Mouse (Mus musculus) gastrocnemius, postnatal 14 days (tissue): ENCODE measurements around the gene Gm21411. TPM values are rescaled to one million over a fixed set of nuclear protein-coding genes. Genes with fewer than 3 reads are reported as not detected.
"Not testable (repeated sequence)": the region's sequence is repeated elsewhere in the genome, so short reads cannot be mapped to it uniquely, and the experiment has no call there.

Experiments
- DNase-seq: peaks from one replicate; pipeline ENCODE4 v3.0.0; 2021; ENCODE audit warnings: mixed read lengths
- intact Hi-C: fragments of 180-260 bp; cut with DNase I; formaldehyde crosslinking; loops from one replicate; pipeline ENCODE4 v1.15.1; 2025; ENCODE audit warnings: low total_unique reads
- long read RNA-seq, 2 experiments: library from polyadenylated mRNA; stranded (forward); transcript quantifications; one replicate each; pipeline ENCODE4 v2.0.0; 2021
- total RNA-seq, 2 experiments: library from RNA; stranded (reverse); gene quantifications; 2 replicates each; pipeline ENCODE4 v1.2.3; 2021

Gene Gm21411
- total RNA-seq: not detected
- long read RNA-seq, experiment 1: 0 reads
- long read RNA-seq, experiment 2: 0 reads

DNA sequence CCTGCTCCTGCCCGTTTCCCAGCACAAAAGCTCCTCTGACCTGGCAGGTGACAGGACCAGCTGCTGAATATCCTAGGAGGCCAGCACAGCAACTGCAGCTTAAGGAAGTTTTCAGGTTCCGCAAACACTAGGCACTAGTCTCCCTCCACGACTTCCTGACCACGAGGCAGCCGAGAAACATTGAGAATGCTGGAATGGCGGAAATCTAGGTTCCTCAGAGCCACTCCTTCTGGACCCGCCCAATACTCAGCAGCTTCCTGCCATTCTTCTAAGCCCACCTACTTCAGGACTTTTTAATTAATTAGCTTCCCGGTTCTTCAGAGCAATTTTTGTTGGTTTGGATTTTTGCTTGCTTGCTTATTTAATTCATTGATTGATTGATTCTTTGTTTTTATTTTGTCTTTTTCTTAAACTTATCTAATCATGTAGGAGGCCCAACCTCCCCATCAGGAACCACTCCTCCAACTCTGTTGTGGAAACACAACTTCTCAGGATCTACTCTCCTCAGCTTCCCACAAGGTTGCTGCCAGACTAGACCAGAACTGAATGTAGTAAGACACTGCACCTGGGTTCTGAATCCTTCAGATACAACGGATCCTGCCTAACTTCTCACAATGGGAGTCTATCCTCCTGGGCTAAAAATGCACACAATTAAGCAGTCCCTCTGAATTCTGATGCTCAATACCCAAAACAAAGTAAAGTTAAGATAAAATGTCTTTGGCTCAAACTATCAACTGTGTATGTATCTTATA, at the start of gene Gm21411:
Gm21411 (minus strand) TSS at position 205 of the 752 bp plus-strand sequence.
- intact Hi-C loops, DNase-seq: not testable (repeated sequence)

DNA sequence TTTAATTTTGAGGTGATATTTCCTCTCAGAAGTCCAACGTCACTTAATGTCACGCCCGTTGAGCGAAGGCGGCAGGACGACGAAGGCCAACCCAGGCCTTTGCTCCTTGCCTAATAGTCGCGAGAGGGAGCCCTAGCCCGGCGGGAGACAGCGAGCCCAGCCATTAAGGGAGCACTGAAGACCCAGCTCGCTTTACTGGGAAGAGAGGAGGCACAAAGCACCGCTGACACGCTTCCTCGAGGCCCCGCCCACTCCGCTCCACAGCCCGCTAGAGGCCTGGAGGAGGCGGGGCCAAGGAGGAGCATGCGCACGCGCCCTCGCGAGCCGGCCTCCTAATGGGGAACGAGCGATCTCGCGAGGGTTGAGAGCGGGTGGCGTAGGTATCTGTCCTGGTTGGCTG, 32.3 kb upstream of the Gm21411 start:
- intact Hi-C loops: not testable (repeated sequence)

DNA sequence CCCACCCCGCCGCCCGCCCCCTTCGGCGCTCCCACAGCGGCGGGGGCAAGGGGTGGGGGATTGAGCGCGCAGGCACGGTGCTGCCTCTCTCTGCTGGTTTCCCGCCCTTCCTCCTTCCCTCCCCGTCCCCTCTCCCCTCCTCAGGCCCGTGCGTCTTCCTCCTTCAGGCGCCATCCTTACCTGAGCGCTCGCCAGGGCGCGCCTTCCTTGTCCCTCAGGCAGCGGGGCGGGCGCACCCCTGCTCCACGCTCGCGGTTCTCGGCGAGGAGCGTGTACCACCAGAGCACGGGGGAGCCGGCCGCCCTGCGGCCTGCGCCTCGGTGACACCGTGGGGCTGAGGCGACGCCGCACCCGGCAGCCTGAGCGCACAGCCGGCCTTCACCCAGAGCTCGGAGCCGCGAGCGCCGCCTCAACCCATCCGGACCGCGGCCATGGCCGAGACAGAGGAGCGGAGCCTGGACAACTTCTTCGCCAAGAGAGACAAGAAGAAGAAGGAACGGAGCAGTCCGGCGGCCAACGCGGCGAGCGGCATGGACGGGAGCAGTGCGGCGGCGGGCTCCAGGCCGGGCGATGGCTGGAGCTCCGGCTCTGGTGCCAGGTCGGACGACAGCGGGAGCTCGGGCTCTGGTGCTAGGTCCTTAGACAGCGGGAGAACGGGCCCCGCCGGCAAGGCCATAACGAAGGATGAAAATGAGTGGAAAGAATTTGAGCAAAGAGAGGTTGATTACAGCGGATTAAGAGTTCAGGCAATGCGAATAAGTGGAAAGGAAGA, 23.1 kb upstream of the Gm21411 start:
- intact Hi-C loops: no loop called here
- DNase-seq: no peak

More for the DNA sequence above, 32.3 kb upstream of the Gm21411 start:
- not testable (repeated sequence) for DNase-seq

DNA sequence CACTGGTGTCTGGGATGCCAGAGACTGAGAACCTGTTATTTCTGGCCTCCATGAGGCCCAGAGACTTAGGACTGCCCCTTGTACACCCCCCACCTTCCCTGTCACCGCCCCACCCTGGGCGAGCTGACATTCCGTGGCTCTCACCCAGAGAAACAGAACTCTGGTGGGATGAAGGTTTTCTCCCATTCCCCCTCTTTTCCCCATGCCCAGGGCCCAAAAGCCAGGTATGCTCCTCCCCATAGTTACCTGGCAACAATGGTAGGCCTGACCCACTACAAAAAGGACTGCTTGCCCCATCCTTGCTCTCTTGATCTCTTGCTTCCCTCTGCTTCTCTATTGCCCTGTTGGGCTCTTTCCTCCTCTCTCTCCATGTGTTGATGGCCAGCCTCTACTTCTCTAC, 5.8 kb upstream of the Gm21411 start:
- intact Hi-C loops: no loop called here
- DNase-seq: no peak

DNA sequence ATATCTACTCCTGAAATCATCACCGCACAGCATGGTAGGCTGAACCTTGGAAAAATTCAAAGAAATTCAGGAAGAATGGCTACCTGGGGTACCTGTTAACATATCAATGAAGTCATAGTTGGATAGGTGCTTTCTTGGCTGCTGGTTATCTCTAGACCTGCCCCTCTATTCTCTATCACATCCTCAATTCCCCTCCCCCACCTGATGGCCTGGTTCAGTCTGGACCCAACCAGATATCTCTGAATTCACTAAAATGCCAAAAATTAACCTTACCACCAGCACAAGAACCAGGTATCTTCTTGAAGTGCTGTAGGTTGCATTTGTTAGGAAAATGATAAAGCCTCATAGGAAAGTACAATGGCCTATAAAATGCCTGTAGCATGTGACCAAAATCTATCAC, 1.3 kb downstream of the Gm21411 start:
- intact Hi-C loops, DNase-seq: not testable (repeated sequence)

DNA sequence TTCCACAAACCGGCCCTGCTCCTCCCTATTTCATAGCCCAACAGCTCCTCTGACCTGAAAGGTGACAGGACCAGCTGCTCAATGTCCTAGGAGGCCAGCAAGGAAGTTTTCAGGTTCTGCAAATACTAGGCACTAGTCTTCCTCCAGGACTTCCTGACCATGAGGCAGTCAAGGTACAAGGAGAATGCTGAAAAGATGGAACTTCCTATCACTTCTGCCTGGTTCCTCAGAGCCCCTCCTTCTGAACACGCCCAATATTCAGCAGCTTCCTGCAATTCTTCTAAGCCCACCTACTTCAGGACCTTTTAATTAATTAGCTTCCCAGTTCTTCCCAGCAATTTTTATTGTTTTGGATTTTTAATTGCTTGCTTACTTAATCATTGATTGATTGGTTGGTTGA, 4.6 kb downstream of the Gm21411 start:
- intact Hi-C loops, DNase-seq: not testable (repeated sequence)

DNA sequence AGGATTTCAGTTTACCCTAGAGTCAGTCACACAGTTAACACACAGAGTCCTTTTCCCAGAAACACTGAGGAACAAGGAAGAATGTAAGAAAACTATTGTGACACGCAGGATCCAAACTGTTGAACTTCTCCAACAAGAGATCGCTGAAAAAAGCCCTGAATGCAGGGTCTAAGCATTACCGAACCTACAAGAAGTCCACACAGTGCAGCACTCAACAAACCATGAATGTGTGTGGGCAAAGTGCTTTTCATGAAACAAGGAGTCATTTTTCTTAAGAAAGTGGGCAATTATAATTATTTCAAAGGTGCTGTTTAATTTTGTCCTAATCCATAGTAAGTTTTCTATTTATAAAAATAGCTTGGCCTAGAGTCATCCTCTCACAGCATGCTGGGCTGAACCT, 6.3 kb downstream of the Gm21411 start:
- intact Hi-C loops, DNase-seq: not testable (repeated sequence)

Other genes starting within 250 kb of the Gm21411 start
- not detected for gene Zfp989, start 62.4 kb upstream of the Gm21411 start, total RNA-seq
- under 1 TPM in 1 of 2 experiments, not detected in 1; 0.18 TPM for gene Rex2, start 112.3 kb upstream of the Gm21411 start, total RNA-seq
- gene Zfp991, start 222.4 kb upstream of the Gm21411 start, total RNA-seq: 1 to 10 TPM; 2.7 to 3.1 TPM